Mouse (Mus musculus) liver, embryonic 16.5 days (tissue): ENCODE data around the gene Rhbdd1. TPM values are rescaled to one million over a fixed set of nuclear protein-coding genes. Genes with fewer than 3 reads are reported as not detected.

Experiments
- ATAC-seq: fragments of 200-750 bp; cut with Nextera tagmentation; 2 replicates; pipeline ENCODE4 v1.8.0; 2017; ENCODE audit warnings: low read depth, mild to moderate bottlenecking, moderate number of reproducible peaks, moderate library complexity
- H3K27ac ChIP-seq: fragments of 300-500 bp; sonication (generic); 2 replicates; pipeline ENCODE4 v1.5.1; 2014; ENCODE audit warnings: mild to moderate bottlenecking, low read length
- H3K27me3 ChIP-seq: fragments of 300-500 bp; sonication (generic); 2 replicates; pipeline ENCODE4 v1.6.1; 2014; ENCODE audit warnings: low read depth, low read length, mixed read lengths; ENCODE audit not compliant: control insufficient read depth, insufficient read depth
- H3K36me3 ChIP-seq: fragments of 300-500 bp; sonication (generic); 2 replicates; pipeline ENCODE4 v1.6.1; 2014; ENCODE audit warnings: mild to moderate bottlenecking; ENCODE audit not compliant: control insufficient read depth, insufficient read depth
- H3K4me1 ChIP-seq: fragments of 300-500 bp; sonication (generic); 2 replicates; pipeline ENCODE4 v1.6.1; 2014; ENCODE audit warnings: low read depth, low read length, mixed read lengths; ENCODE audit not compliant: control insufficient read depth
- H3K4me2 ChIP-seq: fragments of 300-500 bp; sonication (generic); 2 replicates; pipeline ENCODE4 v1.6.1; 2014; ENCODE audit warnings: low read depth, low read length, mixed read lengths
- H3K4me3 ChIP-seq: fragments of 300-500 bp; sonication (generic); 2 replicates; pipeline ENCODE4 v1.5.1; 2014; ENCODE audit warnings: low read depth, mild to moderate bottlenecking, low read length
- H3K9ac ChIP-seq: fragments of 300-500 bp; sonication (generic); 2 replicates; pipeline ENCODE4 v1.6.1; 2014; ENCODE audit warnings: low read depth, low read length
- H3K9me3 ChIP-seq: fragments of 300-500 bp; sonication (generic); replicated peaks from 2 replicates; pipeline ENCODE4 v1.6.1; 2016; ENCODE audit warnings: low read length; ENCODE audit not compliant: control insufficient read depth
- WGBS: fragments of 180-500 bp; shearing (Covaris S2); extraction: QIAGEN DNeasy Blood & Tissue Kit; methylation state at CpG from one replicate; pipeline ENCODE4 v1.1.7; 2014; ENCODE audit not compliant: insufficient replicate concordance; 5-methylcytosine and 5-hydroxymethylcytosine counted together
- polyA plus RNA-seq: library from polyadenylated mRNA; unstranded; fragments of >200 nt; fragmentation: Nextera tagmentation; extraction: Ambion mirVana; gene quantifications from 2 replicates; pipeline ENCODE4 v1.2.1, GENCODE M21; 2015

Rhbdd1 gene
- polyA plus RNA-seq, 1 experiment from 2014 or later, result 9.1 TPM

- Histone ChIP-seq H3K9ac (no peak overlapping the region), H3K27ac (no peak overlapping the region), H3K4me1 (no peaks in the 10 kb centered on the region), H3K9me3 (no peaks in the 10 kb centered on the region), H3K36me3 (no peaks in the 10 kb centered on the region), H3K4me3 (no peak overlapping the region), H3K27me3 (no peaks in the 10 kb centered on the region), H3K4me2 (no peak overlapping the region)
- no peak for ATAC-seq
- WGBS, result 79% methylated on average over 3 of the region's 3 CpGs
Measured at GRCm38 (mm10) chr1:82334506-82334905, 18.3 kb downstream of the Rhbdd1 start.

- no peak for ATAC-seq
- H3K9me3 ChIP-seq, result no peaks in the 10 kb centered on the region
- 78% methylated on average over 2 of the region's 2 CpGs for WGBS
- no peaks in the 10 kb centered on the region for H3K4me1 ChIP-seq
- H3K4me3 ChIP-seq, result no peak overlapping the region
- no peaks in the 10 kb centered on the region for H3K27me3 ChIP-seq
- no peaks in the 10 kb centered on the region for H3K36me3 ChIP-seq
- H3K9ac ChIP-seq, result no peak overlapping the region
- H3K27ac ChIP-seq, result no peak overlapping the region
- no peak overlapping the region for H3K4me2 ChIP-seq
Measured at GRCm38 (mm10) chr1:82353089-82353488, 36.8 kb downstream of the Rhbdd1 start.

- Histone ChIP-seq H3K9me3 (no peaks in the 10 kb centered on the region), H3K9ac (no peak overlapping the region), H3K4me2 (no peak overlapping the region), H3K27ac (no peak overlapping the region), H3K4me3 (no peak overlapping the region), H3K36me3 (no peaks in the 10 kb centered on the region), H3K4me1 (no peaks in the 10 kb centered on the region), H3K27me3 (no peaks in the 10 kb centered on the region)
- 76% methylated on average over 2 of the region's 2 CpGs for WGBS
- ATAC-seq, result no peak
Measured at GRCm38 (mm10) chr1:82353755-82354154, 37.5 kb downstream of the Rhbdd1 start.

- Histone ChIP-seq H3K27ac (no peak overlapping the region), H3K36me3 (no peaks in the 10 kb centered on the region), H3K9ac (no peak overlapping the region), H3K4me3 (no peak overlapping the region), H3K9me3 (no peaks in the 10 kb centered on the region), H3K4me1 (peaks cover 2% of the 10 kb centered on the region), H3K4me2 (no peak overlapping the region), H3K27me3 (no peaks in the 10 kb centered on the region)
- 71% methylated on average over 20 of the region's 20 CpGs for WGBS
- no peak for ATAC-seq
Measured at GRCm38 (mm10) chr1:82358871-82359647, 42.8 kb downstream of the Rhbdd1 start.

- Histone ChIP-seq H3K4me2 (no peak overlapping the region), H3K9ac (no peak overlapping the region)
- ATAC-seq, result no peak; the same call in 1 of the 2 replicates
Measured at GRCm38 (mm10) chr1:82359648-82360026, 43.4 kb downstream of the Rhbdd1 start.

GRCm38 (mm10) chr1:82361240-82361639 lies 45.0 kb downstream of the Rhbdd1 start:
- H3K9me3 ChIP-seq, result no peaks in the 10 kb centered on the region
- peaks cover 2% of the 10 kb centered on the region for H3K4me1 ChIP-seq
- no peak overlapping the region for H3K27ac ChIP-seq
- no peak overlapping the region for H3K4me3 ChIP-seq
- H3K36me3 ChIP-seq, result no peaks in the 10 kb centered on the region
- H3K4me2 ChIP-seq, result no peak overlapping the region
- WGBS, result 82% methylated on average over 4 of the region's 4 CpGs
- no peaks in the 10 kb centered on the region for H3K27me3 ChIP-seq
- H3K9ac ChIP-seq, result no peak overlapping the region
- ATAC-seq, result no peak

More at GRCm38 (mm10) chr1:82359648-82360026, 43.4 kb downstream of the Rhbdd1 start:
- Histone ChIP-seq H3K4me1 (peaks cover 2% of the 10 kb centered on the region), H3K9me3 (no peaks in the 10 kb centered on the region), H3K36me3 (no peaks in the 10 kb centered on the region), H3K27me3 (no peaks in the 10 kb centered on the region), H3K27ac (no peak overlapping the region), H3K4me3 (no peak overlapping the region)
- 69% methylated on average over 1 of the region's 1 CpGs for WGBS

- no peaks in the 10 kb centered on the region for H3K36me3 ChIP-seq
- no peaks in the 10 kb centered on the region for H3K27me3 ChIP-seq
- 74% methylated on average over 6 of the region's 6 CpGs for WGBS
Measured at GRCm38 (mm10) chr1:82362165-82362564, 45.9 kb downstream of the Rhbdd1 start.

GRCm38 (mm10) chr1:82364047-82364446 lies 47.8 kb downstream of the Rhbdd1 start:
- Histone ChIP-seq H3K4me3 (no peak overlapping the region), H3K27me3 (no peaks in the 10 kb centered on the region), H3K9ac (no peak overlapping the region), H3K4me1 (peaks cover 2% of the 10 kb centered on the region), H3K9me3 (no peaks in the 10 kb centered on the region), H3K4me2 (no peak overlapping the region), H3K27ac (no peak overlapping the region), H3K36me3 (no peaks in the 10 kb centered on the region)
- ATAC-seq, result no peak
- 84% methylated on average over 7 of the region's 7 CpGs for WGBS

More at GRCm38 (mm10) chr1:82362165-82362564, 45.9 kb downstream of the Rhbdd1 start:
- no peak overlapping the region for H3K4me2 ChIP-seq
- no peaks in the 10 kb centered on the region for H3K9me3 ChIP-seq
- H3K27ac ChIP-seq, result no peak overlapping the region
- H3K4me3 ChIP-seq, result no peak overlapping the region
- peaks cover 2% of the 10 kb centered on the region for H3K4me1 ChIP-seq
- ATAC-seq, result no peak
- H3K9ac ChIP-seq, result no peak overlapping the region

GRCm38 (mm10) chr1:82364468-82364867 lies 48.2 kb downstream of the Rhbdd1 start:
- Histone ChIP-seq H3K4me3 (no peak overlapping the region), H3K9me3 (no peaks in the 10 kb centered on the region), H3K9ac (no peak overlapping the region), H3K36me3 (no peaks in the 10 kb centered on the region), H3K4me1 (peaks cover 2% of the 10 kb centered on the region), H3K4me2 (no peak overlapping the region), H3K27me3 (no peaks in the 10 kb centered on the region), H3K27ac (no peak overlapping the region)
- ATAC-seq, result peak; percentile 64
- WGBS, result 75% methylated on average over 6 of the region's 6 CpGs
